25 mouse cellular contexts compared by ENCODE assay signal in the genomic region with DNA sequence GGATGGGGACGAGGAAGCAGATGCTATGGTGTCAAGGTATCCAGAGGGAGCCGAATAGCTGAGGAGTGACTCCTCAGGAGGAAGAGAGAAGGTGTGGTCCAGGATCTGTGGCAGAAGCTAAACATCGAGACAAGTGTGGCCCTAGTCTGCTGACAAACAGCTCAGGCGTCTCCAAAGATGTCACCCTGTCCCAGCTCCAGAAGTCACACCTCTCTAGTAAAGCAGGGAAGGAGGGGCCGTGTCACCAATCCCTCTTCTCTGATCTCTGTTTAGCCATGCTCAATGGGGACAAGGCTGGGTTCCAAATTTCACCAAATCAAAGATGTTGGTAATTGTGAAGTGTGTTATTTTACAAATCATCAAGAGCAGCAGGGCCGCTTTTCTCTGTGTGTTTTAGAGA. TPM values are rescaled to one million over a fixed set of nuclear protein-coding genes. Genes with fewer than 3 reads are reported as not detected.
DNase-seq lines count a peak whose midpoint lies in the region; ATAC-seq and TF ChIP-seq lines count a peak whose summit lies in the region.
"Had no signal": no experiment of that assay in that cellular context is flagged by ENCODE, and none has a peak within 500 bp of the region (broad histone marks: within the 10 kb centered on the region; RNA-seq: fewer than 3 reads in every experiment).

No protein-coding gene starts in this region.

- DNase-seq in heart, adult 2 months, result no peak
- DNase-seq in heart, postnatal 14 days, result no peak
- DNase-seq in lung, postnatal 25 days (ENCODE audit: low spot score), result no peak
- peak; percentile 85 for DNase-seq in lung, postnatal 10 days
- peak; percentile 43 to 63 for DNase-seq in lung, postnatal 4 days
- DNase-seq in yolk sac, embryonic 10.5 days (ENCODE audit: low spot score), result no peak
- DNase-seq: adrenal gland, adult 8-10 months; adrenal gland, postnatal 25 days; cerebellum, adult 18-20 months; cerebellum, adult 9-10 months; cerebellum, postnatal 14 days; gastrocnemius, postnatal 14 days; heart, postnatal 10 days; heart, postnatal 4 days had no signal

- H3K4me2 ChIP-seq in lung, embryonic 16.5 days (ENCODE audit: low read depth, low read length), result no peak overlapping the region
- H3K4me2 ChIP-seq: forebrain, embryonic 13.5 days; heart, embryonic 12.5 days; heart, embryonic 15.5 days; hindbrain, embryonic 14.5 days had no signal

- H3K27me3 ChIP-seq in heart, adult 2 months (ENCODE audit: control insufficient read depth, insufficient read depth, low read length), result no peaks in the 10 kb centered on the region
- no peaks in the 10 kb centered on the region for H3K27me3 ChIP-seq in lung, embryonic 16.5 days (ENCODE audit: control insufficient read depth, insufficient read depth, low read depth, low read length)
- H3K27me3 ChIP-seq: forebrain, embryonic 13.5 days; heart, embryonic 12.5 days; heart, embryonic 15.5 days had no signal

- H3K27ac ChIP-seq in heart, adult 2 months, result peak overlapping the region; percentile 75
- H3K27ac ChIP-seq in lung, embryonic 16.5 days (ENCODE audit: low read length), result no peak overlapping the region
- H3K27ac ChIP-seq: forebrain, embryonic 10.5 days; forebrain, embryonic 13.5 days; heart, embryonic 15.5 days; hindbrain, embryonic 14.5 days; hindbrain, postnatal 0 days had no signal

- H3K4me1 ChIP-seq in heart, adult 2 months (ENCODE audit: control insufficient read depth, insufficient read depth, low read length), result peaks cover 11% of the 10 kb centered on the region
- H3K4me1 ChIP-seq in lung, embryonic 16.5 days (replicated peaks; ENCODE audit: control insufficient read depth, insufficient read depth, low read length), result peaks cover 4% of the 10 kb centered on the region; the same call in 1 of the 2 replicates
- H3K4me1 ChIP-seq: forebrain, embryonic 13.5 days; heart, embryonic 12.5 days; heart, embryonic 15.5 days had no signal

- H3K79me2 ChIP-seq in heart, adult 2 months (replicated peaks; ENCODE audit: control insufficient read depth, insufficient read depth, low read length), result no peaks in the 10 kb centered on the region

- peaks cover 8% of the 10 kb centered on the region for H3K36me3 ChIP-seq in heart, adult 2 months (ENCODE audit: control insufficient read depth, insufficient read depth, low read length)
- no peaks in the 10 kb centered on the region for H3K36me3 ChIP-seq in lung, embryonic 16.5 days (ENCODE audit: control insufficient read depth, insufficient read depth, low read length)
- H3K36me3 ChIP-seq: forebrain, embryonic 10.5 days; heart, embryonic 12.5 days; heart, embryonic 15.5 days had no signal

- TF ChIP-seq EP300 in heart, adult 2 months (IDR thresholded peaks at IDR 0.05; ENCODE audit: insufficient read depth, low read depth, low read length), result no peak

- ATAC-seq in lung, embryonic 16.5 days (ENCODE audit: low read depth), result peak; percentile 26
- ATAC-seq in activated CD4-positive, CD25-positive, alpha-beta regulatory T cell, adult 4 months, result no peak
- ATAC-seq: CD4-positive, CD25-positive, alpha-beta regulatory T cell, adult 4 months; forebrain, embryonic 13.5 days; forebrain, embryonic 16.5 days; hindbrain, postnatal 0 days had no signal

- 56% methylated on average over 6 of the region's 6 CpGs for WGBS in heart, adult 2 months
- WGBS in lung, embryonic 16.5 days, result 44% methylated on average over 6 of the region's 6 CpGs

- intact Hi-C loops in heart, adult 2 months (cut with DNase I), result no loop called here
- intact Hi-C loops in heart, postnatal 14 days (cut with DNase I), result no loop called here

- no peaks in the 10 kb centered on the region for H3K9me3 ChIP-seq in lung, embryonic 16.5 days (ENCODE audit: control insufficient read depth, low read length)
- H3K9me3 ChIP-seq: forebrain, embryonic 10.5 days; forebrain, embryonic 13.5 days; heart, embryonic 12.5 days; heart, embryonic 15.5 days had no signal

- no peak for TF ChIP-seq POLR2A in heart, adult 2 months (IDR thresholded peaks at IDR 0.05; ENCODE audit: insufficient read depth, low read depth, low read length)

- no peak overlapping the region for H3K4me3 ChIP-seq in heart, adult 2 months
- H3K4me3 ChIP-seq in lung, embryonic 16.5 days (ENCODE audit: low read length), result no peak overlapping the region
- H3K4me3 ChIP-seq: forebrain, embryonic 10.5 days; forebrain, embryonic 13.5 days; heart, embryonic 12.5 days; heart, embryonic 15.5 days had no signal

- H3K9ac ChIP-seq in heart, adult 2 months (ENCODE audit: low read depth, low read length), result no peak overlapping the region
- H3K9ac ChIP-seq in lung, embryonic 16.5 days (ENCODE audit: low read length), result no peak overlapping the region
- H3K9ac ChIP-seq: forebrain, embryonic 13.5 days; heart, embryonic 12.5 days; heart, embryonic 15.5 days; hindbrain, embryonic 14.5 days had no signal

- TF ChIP-seq CTCF in heart, adult 2 months (IDR thresholded peaks at IDR 0.05), result no peak

RNA-seq across cellular contexts. Expression of gene Lnx1, which starts 33.8 kb away (rescaled TPM):
- total RNA-seq in heart, adult 2 months (2021), result 10 to 100 TPM in 1 of 2 experiments, 1 to 10 TPM in 1; 9.8 to 12.2 TPM
- polyA plus RNA-seq in heart, adult 2 months (2012; rRNA removed), result 6.8 and 13.8 TPM in 2 replicates
- total RNA-seq in heart, postnatal 14 days (2021), result 1 to 10 TPM; 5.9 to 7.8 TPM
- 5.5 and 6.1 TPM in 2 replicates for polyA plus RNA-seq in lung, embryonic 16.5 days (2015; fragmentation: Nextera tagmentation; extraction: Ambion mirVana)
- under 1 TPM; 0.17 to 0.32 TPM for polyA plus RNA-seq in activated CD4-positive, CD25-positive, alpha-beta regulatory T cell, adult 4 months (2017; shearing (Covaris generic))
- total RNA-seq: MEL had no signal

Comparison
In these comparisons a context has a peak if more than half of its experiments do, and no peak if none do; other contexts are left out.
1. DNase-seq: peak in lung, postnatal 10 days (single experiment) and lung, postnatal 4 days (2 of 2); none in heart, adult 2 months (0 of 2), heart, postnatal 14 days (0 of 2), lung, postnatal 25 days (single experiment) and yolk sac, embryonic 10.5 days (single experiment).